In the genomic region with DNA sequence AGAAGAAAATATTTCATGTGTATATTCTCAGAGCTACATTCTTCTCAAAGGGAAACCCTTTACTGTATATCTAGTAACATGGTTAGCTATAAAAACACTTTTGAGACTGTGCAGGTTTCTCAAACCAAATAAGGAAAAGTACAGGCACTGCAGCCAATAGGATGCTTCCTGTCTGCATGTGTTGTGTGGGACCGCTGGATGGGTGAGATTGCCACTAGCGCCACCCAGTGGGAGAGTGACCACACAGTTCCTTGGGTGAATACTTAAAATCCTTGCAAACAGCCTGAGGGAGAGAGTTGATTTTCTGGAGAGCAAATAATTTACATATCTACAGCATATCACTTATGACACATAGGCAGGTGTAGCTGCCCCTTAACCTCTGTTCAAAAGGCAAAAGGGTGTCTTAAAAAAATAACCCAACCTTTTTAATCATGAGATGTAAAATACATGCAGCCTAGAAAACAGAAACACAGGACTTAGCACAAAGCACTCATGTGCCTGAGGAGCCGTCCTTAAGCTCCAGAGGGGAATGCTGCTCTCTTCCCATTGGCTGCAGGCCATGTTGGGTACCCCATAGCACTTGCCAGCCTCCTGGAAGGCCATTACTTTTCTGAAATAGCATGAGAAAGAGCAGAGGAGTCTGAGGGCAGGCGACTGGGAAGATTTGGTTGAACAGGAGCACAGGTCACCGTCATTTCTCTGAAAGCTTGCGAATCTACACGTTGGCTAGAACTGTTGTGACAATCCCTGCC, we compare ENCODE assay signal across 8 mouse cellular contexts. TPM values are rescaled to one million over a fixed set of nuclear protein-coding genes. Genes with fewer than 3 reads are reported as not detected.
DNase-seq lines count a peak whose midpoint lies in the region; ATAC-seq and TF ChIP-seq lines count a peak whose summit lies in the region.

No protein-coding gene starts in this region.

- no peak overlapping the region for H3K4me2 ChIP-seq in heart, embryonic 16.5 days (ENCODE audit: low read depth, low read length)
- no peak overlapping the region for H3K4me2 ChIP-seq in kidney, postnatal 0 days (ENCODE audit: low read length)

- TF ChIP-seq CTCF in layer of hippocampus, adult 2 months (conservative IDR thresholded peaks at IDR 0.05), result peak; percentile 79
- TF ChIP-seq CTCF in kidney, postnatal 0 days (IDR thresholded peaks at IDR 0.05; ENCODE audit: low read depth), result peak; percentile 77

- 59% methylated on average over 7 of the region's 7 CpGs for WGBS in heart, embryonic 16.5 days
- WGBS in kidney, postnatal 0 days, result 61% methylated on average over 7 of the region's 7 CpGs

- H3K9me3 ChIP-seq in heart, embryonic 16.5 days (replicated peaks; ENCODE audit: control insufficient read depth, low read length), result no peaks in the 10 kb centered on the region
- H3K9me3 ChIP-seq in kidney, postnatal 0 days (replicated peaks; ENCODE audit: low read length), result no peaks in the 10 kb centered on the region

- H3K4me1 ChIP-seq in heart, embryonic 16.5 days (ENCODE audit: control insufficient read depth, insufficient read depth, low read length), result no peaks in the 10 kb centered on the region
- H3K4me1 ChIP-seq in kidney, postnatal 0 days (replicated peaks; ENCODE audit: insufficient read depth, low read length), result no peaks in the 10 kb centered on the region

- DNase-seq in layer of hippocampus, adult 2 months (ENCODE audit: low spot score in 2 of 2), result peak in 1 of 2 experiments; percentile 53
- DNase-seq in layer of hippocampus, postnatal 36 days, result no peak
- DNase-seq in WW6 (ENCODE audit: low read depth, low spot score), result peak; percentile 42
- peak; percentile 81 for DNase-seq in kidney, postnatal 0 days (ENCODE audit: low spot score)
- peak; percentile 44 for DNase-seq in thymus, postnatal 0 days (ENCODE audit: low spot score)

- no peaks in the 10 kb centered on the region for H3K27me3 ChIP-seq in heart, embryonic 16.5 days (ENCODE audit: control insufficient read depth, insufficient read depth, low read length)
- no peaks in the 10 kb centered on the region for H3K27me3 ChIP-seq in kidney, postnatal 0 days (ENCODE audit: insufficient read depth, low read length)

- no peak overlapping the region for H3K27ac ChIP-seq in layer of hippocampus, adult 2 months
- no peak overlapping the region for H3K27ac ChIP-seq in heart, embryonic 16.5 days (ENCODE audit: low read length)
- no peak overlapping the region for H3K27ac ChIP-seq in kidney, postnatal 0 days

- no peak overlapping the region for H3K9ac ChIP-seq in heart, embryonic 16.5 days (ENCODE audit: low read length)
- no peak overlapping the region for H3K9ac ChIP-seq in kidney, postnatal 0 days (ENCODE audit: low read depth, low read length)

- peak; percentile 96 for ATAC-seq in common myeloid progenitor, adult 5-6 weeks (replicated peaks; ENCODE audit: low read depth, poor library complexity, severe bottlenecking)
- 0 out of 2 replicates have a peak, but pooled peaks have one; percentile 45 for ATAC-seq in heart, embryonic 16.5 days (replicated peaks; ENCODE audit: extremely low read depth, insufficient read depth, low FRiP score)
- ATAC-seq in kidney, postnatal 0 days (replicated peaks; ENCODE audit: low FRiP score, low read depth), result peak; percentile 77
- peak; percentile 99 for ATAC-seq in megakaryocyte progenitor cell, adult 5-6 weeks (replicated peaks; ENCODE audit: poor library complexity)

- H3K4me3 ChIP-seq in layer of hippocampus, adult 2 months, result no peak overlapping the region
- no peak overlapping the region for H3K4me3 ChIP-seq in heart, embryonic 16.5 days (ENCODE audit: low read length)
- H3K4me3 ChIP-seq in kidney, postnatal 0 days (replicated peaks; ENCODE audit: low read depth, low read length), result no peak overlapping the region

- no peaks in the 10 kb centered on the region for H3K36me3 ChIP-seq in heart, embryonic 16.5 days (ENCODE audit: control insufficient read depth, insufficient read depth)
- no peaks in the 10 kb centered on the region for H3K36me3 ChIP-seq in kidney, postnatal 0 days (ENCODE audit: insufficient read depth, low read length)

RNA-seq across cellular contexts. Expression of a gene that starts 26.6 kb away (rescaled TPM):
- 10 to 100 TPM; 49.5 to 52.4 TPM for total RNA-seq in layer of hippocampus, adult 2 months (2021)
- total RNA-seq in layer of hippocampus, postnatal 36 days (2021), result 10 to 100 TPM; 51.1 to 53.7 TPM
- total RNA-seq in common myeloid progenitor, adult 5-6 weeks (2017), result not detected in 2 replicates
- polyA plus RNA-seq in heart, embryonic 16.5 days (2015; fragmentation: Nextera tagmentation; extraction: Ambion mirVana), result 1.3 and 1.6 TPM in 2 replicates
- polyA plus RNA-seq in kidney, postnatal 0 days (2015; fragmentation: Nextera tagmentation; extraction: Ambion mirVana), result 1.7 and 2.0 TPM in 2 replicates
- total RNA-seq in megakaryocyte progenitor cell, adult 5-6 weeks (2015), result not detected in 2 replicates
- 0.17 TPM in 1 of 2 replicates, not detected in the other for total RNA-seq in megakaryocyte progenitor cell, adult 5-6 weeks (2017)
- 0.22 and 0.30 TPM in 2 replicates for polyA plus RNA-seq in thymus, postnatal 0 days (2015; fragmentation: Nextera tagmentation; extraction: Ambion mirVana)

Comparison
In these comparisons a context has a peak if more than half of its experiments do, and no peak if none do; other contexts are left out.
1. DNase-seq: peak in WW6 (single experiment), kidney, postnatal 0 days (single experiment) and thymus, postnatal 0 days (single experiment); none in layer of hippocampus, postnatal 36 days (0 of 2).
2. ATAC-seq: peak in every context shown above with its lines; median percentile 99 in megakaryocyte progenitor cell, adult 5-6 weeks; 96 in common myeloid progenitor, adult 5-6 weeks; 77 in kidney, postnatal 0 days; 45 in heart, embryonic 16.5 days.
3. RNA of a gene that starts 26.6 kb away (total RNA-seq): 51.1 to 53.7 TPM in layer of hippocampus, postnatal 36 days and 49.5 to 52.4 TPM in layer of hippocampus, adult 2 months; not detected in common myeloid progenitor, adult 5-6 weeks and 0.17 TPM in megakaryocyte progenitor cell, adult 5-6 weeks; every median in the first group is over 10 times any median in the second.